Mouse (Mus musculus): ENCODE results near the gene Usf1. TPM values are rescaled to one million over a fixed set of nuclear protein-coding genes. Genes with fewer than 3 reads are reported as not detected.

The Usf1 gene
- polyA plus RNA-seq, 1 experiment from 2014 or later = 119 TPM

GRCm38 (mm10) chr1:171387099-171387498, 24.0 kb upstream of the Usf1 start:
- no peak for ATAC-seq (ENCODE audit: insufficient number of reproducible peaks, insufficient read depth, low FRiP score, low TSS enrichment)
- Histone ChIP-seq H3K4me1 (0 out of 2 replicates have a peak, but pooled peaks cover 4% of the 10 kb centered on the region), H3K27me3 (no peaks in the 10 kb centered on the region), H3K9me3 (no peaks in the 10 kb centered on the region), H3K27ac (no peak overlapping the region), H3K4me2 (replicated peaks) (no peak overlapping the region), H3K9ac (no peak overlapping the region), H3K36me3 (no peaks in the 10 kb centered on the region), H3K4me3 (no peak overlapping the region)
- 14% methylated on average over 6 of the region's 6 CpGs for WGBS

- ATAC-seq (ENCODE audit: insufficient number of reproducible peaks, insufficient read depth, low FRiP score, low TSS enrichment) = no peak
- no peaks in the 10 kb centered on the region for H3K9me3 ChIP-seq
- 0 out of 2 replicates have a peak, but pooled peaks cover 4% of the 10 kb centered on the region for H3K4me1 ChIP-seq
- no peak within 1 kb of the TSS for H3K4me3 ChIP-seq
- WGBS = 75% methylated on average over 15 of the region's 15 CpGs
- no peak within 1 kb of the TSS for H3K4me2 ChIP-seq (replicated peaks)
- H3K27ac ChIP-seq = no peak within 1 kb of the TSS
- no peaks in the 10 kb centered on the region for H3K27me3 ChIP-seq
- no peaks in the 10 kb centered on the region for H3K36me3 ChIP-seq
- H3K9ac ChIP-seq = no peak within 1 kb of the TSS
Measured at GRCm38 (mm10) chr1:171388376-171389102, 22.6 kb upstream of the Usf1 start, which contains the start of gene Arhgap30. Gene Arhgap30 (plus strand): TSS chr1:171388954.

- 74% methylated on average over 3 of the region's 4 CpGs for WGBS
- no peak for ATAC-seq (ENCODE audit: insufficient number of reproducible peaks, insufficient read depth, low FRiP score, low TSS enrichment)
Measured at GRCm38 (mm10) chr1:171390101-171390500, 21.0 kb upstream of the Usf1 start.

GRCm38 (mm10) chr1:171401821-171402220, 9.3 kb upstream of the Usf1 start:
- Histone ChIP-seq H3K27me3 (no peaks in the 10 kb centered on the region), H3K27ac (no peak overlapping the region), H3K4me3 (no peak overlapping the region), H3K4me2 (replicated peaks) (no peak overlapping the region), H3K36me3 (no peaks in the 10 kb centered on the region), H3K9ac (no peak overlapping the region), H3K4me1 (no peaks in the 10 kb centered on the region), H3K9me3 (no peaks in the 10 kb centered on the region)
- ATAC-seq (ENCODE audit: insufficient number of reproducible peaks, insufficient read depth, low FRiP score, low TSS enrichment) = no peak
- 78% methylated on average over 4 of the region's 4 CpGs for WGBS

More at GRCm38 (mm10) chr1:171390101-171390500, 21.0 kb upstream of the Usf1 start:
- Histone ChIP-seq H3K36me3 (no peaks in the 10 kb centered on the region), H3K4me2 (replicated peaks) (no peak overlapping the region), H3K9ac (no peak overlapping the region), H3K4me3 (no peak overlapping the region), H3K27ac (no peak overlapping the region), H3K9me3 (no peaks in the 10 kb centered on the region), H3K27me3 (no peaks in the 10 kb centered on the region), H3K4me1 (0 out of 2 replicates have a peak, but pooled peaks cover 4% of the 10 kb centered on the region)

- WGBS = 74% methylated on average over 9 of the region's 9 CpGs
- no peaks in the 10 kb centered on the region for H3K9me3 ChIP-seq
- no peak overlapping the region for H3K9ac ChIP-seq
- H3K36me3 ChIP-seq = no peaks in the 10 kb centered on the region
- no peaks in the 10 kb centered on the region for H3K4me1 ChIP-seq
- no peak overlapping the region for H3K4me3 ChIP-seq
- 0 out of 2 replicates have a peak, but pooled peaks cover 3% of the 10 kb centered on the region for H3K27me3 ChIP-seq
- no peak overlapping the region for H3K4me2 ChIP-seq (replicated peaks)
- no peak for ATAC-seq (ENCODE audit: insufficient number of reproducible peaks, insufficient read depth, low FRiP score, low TSS enrichment)
- no peak overlapping the region for H3K27ac ChIP-seq
Measured at GRCm38 (mm10) chr1:171402991-171403390, 8.1 kb upstream of the Usf1 start.

- Histone ChIP-seq H3K4me2 (replicated peaks) (no peak overlapping the region), H3K27ac (no peak overlapping the region), H3K9me3 (no peaks in the 10 kb centered on the region), H3K36me3 (no peaks in the 10 kb centered on the region), H3K27me3 (peaks cover 8% of the 10 kb centered on the region; the same call in 1 of the 2 replicates), H3K9ac (no peak overlapping the region), H3K4me3 (no peak overlapping the region), H3K4me1 (no peaks in the 10 kb centered on the region)
- ATAC-seq (ENCODE audit: insufficient number of reproducible peaks, insufficient read depth, low FRiP score, low TSS enrichment) = no peak
- 72% methylated on average over 5 of the region's 5 CpGs for WGBS
Measured at GRCm38 (mm10) chr1:171407263-171407662, 3.9 kb upstream of the Usf1 start.

GRCm38 (mm10) chr1:171410231-171410630, 882 bp upstream of the Usf1 start:
- Histone ChIP-seq H3K27ac (no peak overlapping the region), H3K4me2 (replicated peaks) (no peak overlapping the region), H3K4me1 (peaks cover 3% of the 10 kb centered on the region; the same call in 1 of the 2 replicates), H3K27me3 (peaks cover 8% of the 10 kb centered on the region; the same call in 1 of the 2 replicates), H3K9me3 (no peaks in the 10 kb centered on the region), H3K36me3 (peaks cover 2% of the 10 kb centered on the region; the same call in 1 of the 2 replicates), H3K9ac (no peak overlapping the region), H3K4me3 (no peak overlapping the region)
- ATAC-seq (ENCODE audit: insufficient number of reproducible peaks, insufficient read depth, low FRiP score, low TSS enrichment) = no peak
- 81% methylated on average over 1 of the region's 1 CpGs for WGBS

GRCm38 (mm10) chr1:171411492-171411941, 404 bp downstream of the Usf1 start:
- H3K4me1 ChIP-seq = peaks cover 3% of the 10 kb centered on the region; the same call in 1 of the 2 replicates
- H3K27me3 ChIP-seq = peaks cover 8% of the 10 kb centered on the region; the same call in 1 of the 2 replicates
- peak; percentile 72 for ATAC-seq (ENCODE audit: insufficient number of reproducible peaks, insufficient read depth, low FRiP score, low TSS enrichment)
- peak overlapping the region; percentile 94 for H3K27ac ChIP-seq
- peaks cover 13% of the 10 kb centered on the region for H3K36me3 ChIP-seq
- H3K9ac ChIP-seq = peak overlapping the region; percentile 96
- peak overlapping the region; percentile 96 for H3K4me3 ChIP-seq
- no peaks in the 10 kb centered on the region for H3K9me3 ChIP-seq
- 0% methylated on average over 39 of the region's 39 CpGs for WGBS
- H3K4me2 ChIP-seq (replicated peaks) = peak overlapping the region; percentile 64

GRCm38 (mm10) chr1:171412001-171412441, 908 bp downstream of the Usf1 start:
- H3K4me1 ChIP-seq = peaks cover 3% of the 10 kb centered on the region; the same call in 1 of the 2 replicates
- no peak for ATAC-seq (ENCODE audit: insufficient number of reproducible peaks, insufficient read depth, low FRiP score, low TSS enrichment)
- no peaks in the 10 kb centered on the region for H3K9me3 ChIP-seq
- H3K4me3 ChIP-seq = peak overlapping the region; percentile 96
- H3K27me3 ChIP-seq = peaks cover 8% of the 10 kb centered on the region; the same call in 1 of the 2 replicates
- H3K4me2 ChIP-seq (replicated peaks) = peak overlapping the region; percentile 64
- WGBS = 2% methylated on average over 20 of the region's 20 CpGs
- H3K36me3 ChIP-seq = peaks cover 18% of the 10 kb centered on the region
- H3K27ac ChIP-seq = peak overlapping the region; percentile 94
- H3K9ac ChIP-seq = peak overlapping the region; percentile 96

GRCm38 (mm10) chr1:171412446-171412845, 1.3 kb downstream of the Usf1 start:
- peak overlapping the region; percentile 96 for H3K9ac ChIP-seq
- peak overlapping the region; percentile 64 for H3K4me2 ChIP-seq (replicated peaks)
- ATAC-seq (ENCODE audit: insufficient number of reproducible peaks, insufficient read depth, low FRiP score, low TSS enrichment) = no peak

GRCm38 (mm10) chr1:171413608-171414007, 2.5 kb downstream of the Usf1 start:
- no peaks in the 10 kb centered on the region for H3K9me3 ChIP-seq
- peaks cover 33% of the 10 kb centered on the region for H3K36me3 ChIP-seq
- 82% methylated on average over 8 of the region's 8 CpGs for WGBS
- ATAC-seq (ENCODE audit: insufficient number of reproducible peaks, insufficient read depth, low FRiP score, low TSS enrichment) = no peak
- H3K27me3 ChIP-seq = peaks cover 6% of the 10 kb centered on the region; the same call in 1 of the 2 replicates
- H3K9ac ChIP-seq = no peak overlapping the region
- H3K27ac ChIP-seq = no peak overlapping the region
- peaks cover 3% of the 10 kb centered on the region; the same call in 1 of the 2 replicates for H3K4me1 ChIP-seq
- H3K4me2 ChIP-seq (replicated peaks) = no peak overlapping the region
- no peak overlapping the region for H3K4me3 ChIP-seq

More at GRCm38 (mm10) chr1:171412446-171412845, 1.3 kb downstream of the Usf1 start:
- Histone ChIP-seq H3K36me3 (peaks cover 22% of the 10 kb centered on the region), H3K4me1 (peaks cover 3% of the 10 kb centered on the region; the same call in 1 of the 2 replicates), H3K9me3 (no peaks in the 10 kb centered on the region), H3K27me3 (peaks cover 8% of the 10 kb centered on the region; the same call in 1 of the 2 replicates), H3K4me3 (peak overlapping the region; percentile 96), H3K27ac (peak overlapping the region; percentile 94)
- WGBS = 54% methylated on average over 3 of the region's 3 CpGs

- no peak within 1 kb of the TSS for H3K4me3 ChIP-seq
- ATAC-seq (ENCODE audit: insufficient number of reproducible peaks, insufficient read depth, low FRiP score, low TSS enrichment) = no peak
- no peaks in the 10 kb centered on the region for H3K27me3 ChIP-seq
- H3K4me2 ChIP-seq (replicated peaks) = no peak within 1 kb of the TSS
- H3K27ac ChIP-seq = peak within 1 kb of the TSS; percentile 12; the same call in 1 of the 2 replicates
- WGBS = 86% methylated on average over 5 of the region's 5 CpGs
- H3K9me3 ChIP-seq = no peaks in the 10 kb centered on the region
- H3K4me1 ChIP-seq = no peaks in the 10 kb centered on the region
- no peak within 1 kb of the TSS for H3K9ac ChIP-seq
- H3K36me3 ChIP-seq = peaks cover 55% of the 10 kb centered on the region
Measured at GRCm38 (mm10) chr1:171418660-171419059, 7.5 kb downstream of the Usf1 start, which contains the start of gene Tstd1. Gene Tstd1 (plus strand): TSS chr1:171418872.
